Mouse (Mus musculus) heart, postnatal 0 days (tissue): ENCODE results near the gene Cfap300.

Source experiments
- CTCF ChIP-seq: IDR thresholded peaks from 2 replicates; pipeline ENCODE4 v1.5.1; 2016; ENCODE audit warnings: antibody characterized with exemption, control low read depth, low read depth
- EP300 ChIP-seq: IDR thresholded peaks from 2 replicates; pipeline ENCODE4 v1.6.1; 2016; ENCODE audit warnings: antibody characterized with exemption, low read depth

DNA sequence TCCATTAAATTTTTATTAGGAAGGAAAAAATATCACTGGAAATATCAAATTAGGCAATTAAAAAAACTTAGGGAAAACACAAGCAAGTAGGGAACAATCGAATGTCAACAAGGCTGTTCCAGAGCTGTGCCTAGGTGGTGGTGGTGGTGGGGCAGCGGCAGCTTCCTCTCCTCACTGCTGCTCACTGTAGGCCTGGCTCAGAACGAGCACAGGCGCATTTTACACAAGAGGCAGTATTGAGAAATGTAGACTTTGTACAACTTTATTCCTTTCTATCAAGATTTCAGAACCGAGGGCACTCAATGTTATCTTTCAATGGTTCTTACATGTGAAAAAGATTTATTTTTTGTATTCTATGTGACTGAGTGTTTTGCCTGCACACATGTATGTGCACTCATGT, 36.3 kb upstream of the Cfap300 start:
- TF ChIP-seq EP300: no peak
- TF ChIP-seq CTCF: no peak
